Mouse (Mus musculus) gastrocnemius, adult 2 months (tissue): ENCODE measurements at regions not wholly inside any gene's neighbourhood (a gene's known extent, or its start where the extent isn't known, plus 50 kb on each side); places are given as distances from the start of the nearest gene placed in this dataset.

Experiments
- DNase-seq: peaks from one replicate; pipeline ENCODE4 v3.0.0; 2022
- H3K27ac ChIP-seq: fragments of 200-600 bp; 2 replicates; pipeline ENCODE4 v1.8.1; 2022; ENCODE audit warnings: mild to moderate bottlenecking
- H3K4me3 ChIP-seq: fragments of 200-600 bp; 2 replicates; pipeline ENCODE4 v1.8.1; 2022; ENCODE audit warnings: mild to moderate bottlenecking, moderate library complexity
- CTCF ChIP-seq: fragments of 200-600 bp; IDR thresholded peaks from 2 replicates; pipeline ENCODE4 v1.8.1; 2022; ENCODE audit warnings: antibody characterized with exemption, mild to moderate bottlenecking, moderate library complexity
- intact Hi-C: fragments of 180-260 bp; cut with DNase I; formaldehyde crosslinking; loops from one replicate; pipeline ENCODE4 v1.15.1; 2025

GRCm38 (mm10) chr10:91384372-91384771 is 203.3 kb upstream of the Tmpo start:
- no peak for TF ChIP-seq CTCF
- Histone ChIP-seq H3K27ac (no peak overlapping the region), H3K4me3 (no peak overlapping the region)
- no peak for DNase-seq
- intact Hi-C loops: no loop called here

- H3K4me3 ChIP-seq: no peak overlapping the region
- intact Hi-C loops: no loop called here
- DNase-seq: no peak
- TF ChIP-seq CTCF: no peak
- no peak overlapping the region for H3K27ac ChIP-seq
Observed at GRCm38 (mm10) chr10:91376683-91377082, 195.6 kb upstream of the Tmpo start.

GRCm38 (mm10) chr10:91367488-91367887 is 186.4 kb upstream of the Tmpo start:
- TF ChIP-seq CTCF: no peak
- Histone ChIP-seq H3K4me3 (no peak overlapping the region), H3K27ac (no peak overlapping the region)
- DNase-seq: no peak
- intact Hi-C loops: no loop called here

- Histone ChIP-seq H3K27ac (no peak overlapping the region), H3K4me3 (no peak overlapping the region)
- DNase-seq: no peak
- intact Hi-C loops: no loop called here
- TF ChIP-seq CTCF: peak; percentile 8; the same call in 1 of the 2 replicates
Observed at GRCm38 (mm10) chr10:91362587-91362986, 181.5 kb upstream of the Tmpo start.

- Histone ChIP-seq H3K4me3 (no peak overlapping the region), H3K27ac (no peak overlapping the region)
- no peak for TF ChIP-seq CTCF
- intact Hi-C loops: no loop called here
- no peak for DNase-seq
Observed at GRCm38 (mm10) chr10:91361621-91362020, 180.5 kb upstream of the Tmpo start.

GRCm38 (mm10) chr10:91345465-91345864 is 164.3 kb upstream of the Tmpo start:
- Histone ChIP-seq H3K27ac (no peak overlapping the region), H3K4me3 (no peak overlapping the region)
- TF ChIP-seq CTCF: no peak
- DNase-seq: no peak
- intact Hi-C loops: no loop called here

GRCm38 (mm10) chr10:91342083-91342482 is 161.0 kb upstream of the Tmpo start:
- Histone ChIP-seq H3K4me3 (no peak overlapping the region), H3K27ac (no peak overlapping the region)
- no peak for DNase-seq
- intact Hi-C loops: no loop called here
- no peak for TF ChIP-seq CTCF

- no peak for TF ChIP-seq CTCF
- intact Hi-C loops: no loop called here
- DNase-seq: no peak
- H3K27ac ChIP-seq: no peak overlapping the region
- no peak overlapping the region for H3K4me3 ChIP-seq
Observed at GRCm38 (mm10) chr10:91339361-91339760, 158.2 kb upstream of the Tmpo start.

- H3K4me3 ChIP-seq: no peak overlapping the region
- no peak overlapping the region for H3K27ac ChIP-seq
- DNase-seq: no peak
- intact Hi-C loops: no loop called here
- TF ChIP-seq CTCF: no peak
Observed at GRCm38 (mm10) chr10:91326661-91327312, 145.7 kb upstream of the Tmpo start.

GRCm38 (mm10) chr10:91326144-91326655 is 145.1 kb upstream of the Tmpo start:
- intact Hi-C loops: no loop called here
- no peak for TF ChIP-seq CTCF
- Histone ChIP-seq H3K27ac (no peak overlapping the region), H3K4me3 (no peak overlapping the region)
- no peak for DNase-seq

GRCm38 (mm10) chr10:91321226-91321625 is 140.1 kb upstream of the Tmpo start:
- H3K4me3 ChIP-seq: no peak overlapping the region
- TF ChIP-seq CTCF: no peak
- intact Hi-C loops: no loop called here
- no peak overlapping the region for H3K27ac ChIP-seq
- no peak for DNase-seq

- Histone ChIP-seq H3K27ac (no peak overlapping the region), H3K4me3 (no peak overlapping the region)
- intact Hi-C loops: no loop called here
- DNase-seq: no peak
- no peak for TF ChIP-seq CTCF
Observed at GRCm38 (mm10) chr10:91319442-91320112, 138.5 kb upstream of the Tmpo start.

- Histone ChIP-seq H3K27ac (no peak overlapping the region), H3K4me3 (no peak overlapping the region)
- no peak for DNase-seq
- intact Hi-C loops: no loop called here
- TF ChIP-seq CTCF: no peak
Observed at GRCm38 (mm10) chr10:91314441-91314840, 133.3 kb upstream of the Tmpo start.

- intact Hi-C loops: no loop called here
Observed at GRCm38 (mm10) chr10:91313316-91313715, 132.2 kb upstream of the Tmpo start.

More at GRCm38 (mm10) chr10:91313316-91313715, 132.2 kb upstream of the Tmpo start:
- peak; percentile 19 for DNase-seq
- H3K27ac ChIP-seq: no peak overlapping the region
- no peak overlapping the region for H3K4me3 ChIP-seq
- TF ChIP-seq CTCF: no peak
